Mouse (Mus musculus) gastrocnemius, adult 18-20 months (tissue): ENCODE measurements around the gene Tnk2. TPM values are rescaled to one million over a fixed set of nuclear protein-coding genes. Genes with fewer than 3 reads are reported as not detected.

ENCODE experiments used
- DNase-seq: peaks from one replicate; pipeline ENCODE4 v3.0.0; 2021; ENCODE audit warnings: low spot score
- long read RNA-seq, 2 experiments: library from polyadenylated mRNA; stranded (forward); transcript quantifications; one replicate each; pipeline ENCODE4 v2.0.0; 2021
- total RNA-seq, 2 experiments: library from RNA; stranded (reverse); gene quantifications; 2 replicates each; pipeline ENCODE4 v1.2.3; 2021

Gene Tnk2
- 10 to 100 TPM; 44.9 to 46.5 TPM for total RNA-seq
- long read RNA-seq, experiment 1, partial matches to known transcripts, result 11 of 23 reads
- long read RNA-seq, experiment 1, other reads (novel, unspliced or antisense), result 11 of 23 reads
- long read RNA-seq, experiment 2, full-length matches to known transcripts, result 2 of 30 reads
- long read RNA-seq, experiment 2, partial matches to known transcripts, result 12 of 30 reads
- long read RNA-seq, experiment 2, other reads (novel, unspliced or antisense), result 16 of 30 reads

GRCm38 (mm10) chr16:32643661-32644061 is at the start of gene Tnk2:
Gene Tnk2 (plus strand): TSS chr16:32643874.
- peak; percentile 85 for DNase-seq

GRCm38 (mm10) chr16:32593916-32594315 is 49.8 kb upstream of the Tnk2 start:
- DNase-seq, result no peak

- no peak for DNase-seq
These were observed 49.0 kb upstream of the Tnk2 start for GRCm38 (mm10) chr16:32594701-32595100.

- peak; percentile 31 for DNase-seq
These were observed 48.4 kb upstream of the Tnk2 start for GRCm38 (mm10) chr16:32595142-32595855.

- DNase-seq, result no peak
These were observed 45.7 kb upstream of the Tnk2 start for GRCm38 (mm10) chr16:32597909-32598381.

- DNase-seq, result no peak
These were observed 44.5 kb upstream of the Tnk2 start for GRCm38 (mm10) chr16:32599151-32599550.

- DNase-seq, result no peak
These were observed 41.4 kb upstream of the Tnk2 start for GRCm38 (mm10) chr16:32602193-32602685.

- DNase-seq, result no peak
These were observed 35.9 kb upstream of the Tnk2 start for GRCm38 (mm10) chr16:32607562-32608343.

- no peak for DNase-seq
These were observed 35.3 kb upstream of the Tnk2 start for GRCm38 (mm10) chr16:32608344-32608711.

- peak; percentile 95 for DNase-seq
These were observed 34.8 kb upstream of the Tnk2 start, which contains the start of gene Tfrc for GRCm38 (mm10) chr16:32608712-32609400. Gene Tfrc (plus strand): TSS chr16:32608920.

- DNase-seq, result no peak
These were observed 34.3 kb upstream of the Tnk2 start for GRCm38 (mm10) chr16:32609401-32609779.

- no peak for DNase-seq
These were observed 33.0 kb upstream of the Tnk2 start for GRCm38 (mm10) chr16:32610460-32611255.

- DNase-seq, result no peak
These were observed 31.6 kb upstream of the Tnk2 start for GRCm38 (mm10) chr16:32612052-32612451.

GRCm38 (mm10) chr16:32613269-32613834 is 30.3 kb upstream of the Tnk2 start:
- no peak for DNase-seq

- DNase-seq, result no peak
These were observed 29.6 kb upstream of the Tnk2 start for GRCm38 (mm10) chr16:32614047-32614446.

- DNase-seq, result no peak
These were observed 24.7 kb upstream of the Tnk2 start for GRCm38 (mm10) chr16:32618946-32619345.

GRCm38 (mm10) chr16:32628140-32628539 is 15.5 kb upstream of the Tnk2 start:
- no peak for DNase-seq

GRCm38 (mm10) chr16:32632328-32632824 is 11.3 kb upstream of the Tnk2 start:
- DNase-seq, result no peak

GRCm38 (mm10) chr16:32633486-32634012 is 10.1 kb upstream of the Tnk2 start:
- no peak for DNase-seq

- no peak for DNase-seq
These were observed 9.5 kb upstream of the Tnk2 start for GRCm38 (mm10) chr16:32634183-32634582.
